Mouse (Mus musculus): Measurements from ENCODE around the gene Dtymk. TPM values are rescaled to one million over a fixed set of nuclear protein-coding genes. Genes with fewer than 3 reads are reported as not detected.

Gene Dtymk
- polyA plus RNA-seq (2012; rRNA removed; ENCODE audit: low replicate concordance): 43.4 and 75.9 TPM in 2 replicates

GRCm38 (mm10) chr1:93801741-93802238 lies at the start of gene Dtymk:
Gene Dtymk, minus strand, starts transcription at chr1:93801934.

GRCm38 (mm10) chr1:93824609-93825008 lies 22.9 kb upstream of the Dtymk start, which contains the start of gene D2hgdh:
Gene D2hgdh, plus strand, starts transcription at chr1:93824909.

GRCm38 (mm10) chr1:93803556-93804507 lies 2.1 kb upstream of the Dtymk start, which contains the start of gene Ing5:
Gene Ing5, plus strand, starts transcription at chr1:93803965.

GRCm38 (mm10) chr1:93754573-93755290 lies 47.0 kb downstream of the Dtymk start, which contains the start of gene Thap4:
Gene Thap4, minus strand, starts transcription at chr1:93754864.

GRCm38 (mm10) chr1:93751290-93751689 lies 50.4 kb downstream of the Dtymk start, which contains the start of gene Atg4b:
Gene Atg4b, plus strand, starts transcription at chr1:93751500.

Other genes starting within 250 kb of the Dtymk start
- gene Stk25, start 143.3 kb downstream of the Dtymk start, polyA plus RNA-seq (2012; rRNA removed; ENCODE audit: low replicate concordance): 170 and 200 TPM in 2 replicates
- gene Bok, start 116.3 kb downstream of the Dtymk start, polyA plus RNA-seq (2012; rRNA removed; ENCODE audit: low replicate concordance): 49.6 and 128 TPM in 2 replicates
- gene Atg4b, start 50.4 kb downstream of the Dtymk start, polyA plus RNA-seq (2012; rRNA removed; ENCODE audit: low replicate concordance): 55.7 and 75.7 TPM in 2 replicates
- 39.6 and 56.2 TPM in 2 replicates for gene Thap4, start 47.1 kb downstream of the Dtymk start, polyA plus RNA-seq (2012; rRNA removed; ENCODE audit: low replicate concordance)
- 5.5 and 10.1 TPM in 2 replicates for gene Ing5, start 2.0 kb upstream of the Dtymk start, polyA plus RNA-seq (2012; rRNA removed; ENCODE audit: low replicate concordance)
- 31.0 and 33.1 TPM in 2 replicates for gene D2hgdh, start 23.0 kb upstream of the Dtymk start, polyA plus RNA-seq (2012; rRNA removed; ENCODE audit: low replicate concordance)
- 0.19 TPM in 1 of 2 replicates, not detected in the other for gene Gal3st2, start 59.4 kb upstream of the Dtymk start, polyA plus RNA-seq (2012; rRNA removed; ENCODE audit: low replicate concordance)
- gene Gal3st2b, start 116.4 kb upstream of the Dtymk start, polyA plus RNA-seq (2012; rRNA removed; ENCODE audit: low replicate concordance): 0.21 TPM in 1 of 2 replicates, not detected in the other
- 0.01 TPM in 1 of 2 replicates, not detected in the other for gene Gal3st2c, start 188.6 kb upstream of the Dtymk start, polyA plus RNA-seq (2012; rRNA removed; ENCODE audit: low replicate concordance)
- not detected in 2 replicates for gene Neu4, start 218.5 kb upstream of the Dtymk start, polyA plus RNA-seq (2012; rRNA removed; ENCODE audit: low replicate concordance)

All from subcutaneous adipose tissue, adult 2 months (tissue).